Mouse (Mus musculus) left cerebral cortex, postnatal 14 days (tissue): Measurements from ENCODE around the gene Phf23. TPM values are rescaled to one million over a fixed set of nuclear protein-coding genes. Genes with fewer than 3 reads are reported as not detected.

Experiments used
- DNase-seq, 2 experiments: peaks; one replicate each; pipeline ENCODE4 v3.0.0; 2021 to 2022; ENCODE audit warnings: low spot score in 2 of 2, mixed read lengths in 1 of 2
- intact Hi-C: fragments of 180-260 bp; cut with DNase I; formaldehyde crosslinking; loops from one replicate; pipeline ENCODE4 v1.15.1; 2025
- total RNA-seq, 2 experiments: library from RNA; stranded (reverse); gene quantifications; 2 replicates each; pipeline ENCODE4 v1.2.3; 2021

Phf23 gene
- total RNA-seq, 2 experiments from 2014 or later, result 39.2 to 40.2 TPM

- intact Hi-C loops, result no loop called here
- DNase-seq, result no peak
Observed at GRCm38 (mm10) chr11:70017199-70017767, 21.7 kb downstream of the Phf23 start.

- peak; percentile 80 to 85 for DNase-seq
- intact Hi-C loops, result no loop called here
Observed at GRCm38 (mm10) chr11:70018131-70018990, 22.8 kb downstream of the Phf23 start.

GRCm38 (mm10) chr11:70019495-70020021 lies 24.0 kb downstream of the Phf23 start:
- intact Hi-C loops, result no loop called here
- DNase-seq, result no peak

- DNase-seq, result peak; percentile 61 to 65
- intact Hi-C loops, result no loop called here
Observed at GRCm38 (mm10) chr11:70020022-70020631, 24.6 kb downstream of the Phf23 start.

- DNase-seq, result peak; percentile 74 to 89
- intact Hi-C loops, result no loop called here
Observed at GRCm38 (mm10) chr11:70020731-70021263, 25.2 kb downstream of the Phf23 start.

- intact Hi-C loops, result no loop called here
- peak; percentile 98 to 99 for DNase-seq
Observed at GRCm38 (mm10) chr11:70021264-70022132, 25.9 kb downstream of the Phf23 start.

- intact Hi-C loops, result no loop called here
- DNase-seq, result no peak
Observed at GRCm38 (mm10) chr11:70023481-70024150, 28.0 kb downstream of the Phf23 start.

GRCm38 (mm10) chr11:70024151-70024514 lies 28.6 kb downstream of the Phf23 start:
- DNase-seq, result no peak
- intact Hi-C loops, result no loop called here

- intact Hi-C loops, result no loop called here
- DNase-seq, result no peak
Observed at GRCm38 (mm10) chr11:70026689-70027088, 31.1 kb downstream of the Phf23 start.

GRCm38 (mm10) chr11:70027397-70027796 lies 31.8 kb downstream of the Phf23 start:
- intact Hi-C loops, result no loop called here
- no peak for DNase-seq

- intact Hi-C loops, result no loop called here
Observed at GRCm38 (mm10) chr11:70028401-70029129, 33.0 kb downstream of the Phf23 start.

GRCm38 (mm10) chr11:70029130-70029801 lies 33.7 kb downstream of the Phf23 start:
- intact Hi-C loops, result no loop called here
- DNase-seq, result peak; percentile 85 to 96

More at GRCm38 (mm10) chr11:70028401-70029129, 33.0 kb downstream of the Phf23 start:
- DNase-seq, result no peak

- intact Hi-C loops, result no loop called here
Observed at GRCm38 (mm10) chr11:70029829-70030550, 34.4 kb downstream of the Phf23 start.

GRCm38 (mm10) chr11:70030651-70031320 lies 35.2 kb downstream of the Phf23 start:
- no peak for DNase-seq
- intact Hi-C loops, result no loop called here

More at GRCm38 (mm10) chr11:70029829-70030550, 34.4 kb downstream of the Phf23 start:
- no peak for DNase-seq

GRCm38 (mm10) chr11:70031321-70031670 lies 35.7 kb downstream of the Phf23 start:
- no peak for DNase-seq
- intact Hi-C loops, result no loop called here

GRCm38 (mm10) chr11:70038174-70038573 lies 42.6 kb downstream of the Phf23 start:
- no peak for DNase-seq

More at GRCm38 (mm10) chr11:70038174-70038573, 42.6 kb downstream of the Phf23 start:
- intact Hi-C loops, result no loop called here
